Mouse (Mus musculus): ENCODE measurements around the gene Ep400.

Ep400 gene

DNA sequence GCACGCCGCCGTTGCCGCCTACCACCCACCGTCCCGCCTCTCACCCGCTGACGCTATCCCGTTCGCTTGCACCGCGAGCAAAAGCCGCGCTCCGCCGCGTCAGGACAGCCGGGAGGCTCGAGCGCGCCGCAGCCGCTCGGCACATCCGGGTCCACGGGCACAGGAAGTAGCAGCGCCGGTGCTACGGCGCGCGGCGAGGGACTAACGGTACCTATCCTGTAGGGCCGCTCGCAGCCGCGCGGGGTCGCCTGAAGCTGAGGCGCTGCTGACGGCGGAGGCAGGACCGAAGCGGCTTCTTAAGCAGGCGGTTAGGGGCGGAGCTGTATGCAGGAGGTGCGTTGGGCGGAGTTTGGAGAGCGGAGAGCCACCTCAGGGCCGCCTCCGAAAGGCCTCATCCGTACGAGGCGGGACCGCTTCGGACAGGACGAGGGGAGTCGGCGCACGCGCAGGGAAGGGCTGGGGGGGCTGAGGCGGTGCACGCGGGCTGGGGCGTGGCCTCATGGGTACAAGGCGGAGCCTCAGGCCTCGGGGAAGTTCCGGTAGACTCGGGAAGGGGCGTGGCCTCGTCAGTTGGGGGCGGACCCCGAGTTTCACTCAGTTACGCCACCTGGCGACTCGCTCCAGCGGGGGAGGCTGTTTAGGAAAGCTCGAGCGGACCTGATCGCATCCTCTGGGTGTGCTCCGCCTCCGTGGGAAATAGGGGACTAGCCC is at the start of gene Ep400:
Gene Ep400 (minus strand): TSS at position 270 of the 711 bp plus-strand sequence.
- DNase-seq, result peak; percentile 100

DNA sequence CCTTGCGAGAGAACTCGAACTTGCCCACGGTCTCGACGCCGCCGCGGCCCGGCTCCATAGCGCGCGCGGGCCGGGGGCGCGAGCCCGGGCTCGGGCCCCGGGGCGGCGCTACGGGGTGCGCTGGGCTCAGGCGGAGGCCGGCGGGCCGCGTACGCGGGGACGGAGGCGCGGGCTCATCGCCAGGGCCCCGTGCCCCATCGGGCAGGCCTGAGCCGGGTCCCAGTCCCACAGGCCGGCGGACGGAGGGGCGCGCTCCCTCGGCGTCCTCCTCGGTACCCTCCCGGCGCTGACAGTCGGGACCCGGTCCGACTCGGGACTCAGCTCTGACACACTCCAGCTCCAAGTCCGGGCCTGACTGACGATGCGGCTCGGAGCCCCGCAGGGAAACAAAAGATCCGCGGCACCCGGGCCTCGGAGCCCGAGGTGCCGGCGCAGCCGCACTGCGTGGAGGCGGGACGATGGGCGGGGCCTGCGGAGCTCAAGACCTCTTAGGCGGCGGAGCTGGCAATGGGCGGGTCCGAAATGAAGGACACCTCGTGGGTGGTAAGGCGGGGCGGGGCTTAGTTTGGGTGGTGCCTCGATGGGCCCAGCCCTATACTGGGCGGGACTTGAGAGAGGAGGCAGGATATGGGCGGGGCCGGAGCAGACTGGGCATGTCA is 39.3 kb upstream of the Ep400 start, which contains the start of gene Ulk1:
Gene Ulk1 (minus strand): TSS at position 431 of the 659 bp plus-strand sequence.
- DNase-seq, result peak; percentile 100

DNA sequence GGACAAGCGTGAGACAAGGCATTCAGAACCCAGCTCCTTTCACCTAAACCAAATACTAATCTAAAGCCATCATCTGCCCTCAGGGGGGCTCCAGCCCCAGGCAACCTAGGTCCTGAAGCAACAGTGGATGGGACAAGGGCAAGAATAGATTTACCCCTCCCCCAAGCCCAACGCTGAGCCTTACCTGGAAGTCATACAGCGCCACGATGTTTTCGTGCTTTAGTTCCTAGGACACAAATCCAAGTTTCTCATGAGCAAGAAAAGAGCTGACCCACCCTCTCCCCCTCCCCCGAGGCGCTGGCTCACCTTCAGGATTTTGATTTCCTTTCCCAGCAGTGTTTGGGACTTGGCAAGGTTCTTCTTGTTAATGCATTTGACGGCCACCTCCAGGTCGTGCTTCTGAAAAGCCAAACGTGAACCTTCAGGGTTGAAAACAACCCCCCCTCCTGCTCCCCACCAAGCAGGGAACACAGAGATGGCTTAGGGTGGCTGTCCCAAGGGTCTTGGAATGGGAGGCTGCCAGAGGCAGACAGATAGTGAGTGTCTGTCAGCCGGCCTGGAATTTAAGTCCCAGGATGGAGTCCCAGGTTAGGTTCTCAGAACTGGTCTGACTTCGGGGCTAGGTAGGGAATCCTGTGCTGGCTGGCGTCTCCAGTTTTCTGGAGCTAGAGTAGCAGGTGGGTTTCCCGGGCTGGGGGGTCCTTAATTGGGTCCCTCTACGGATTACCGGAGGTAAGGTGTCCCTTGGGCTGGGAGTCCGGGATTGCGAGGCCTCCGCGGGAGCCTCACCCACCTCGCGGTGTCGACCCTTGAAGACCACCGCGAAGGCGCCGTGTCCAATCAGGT is 38.5 kb upstream of the Ep400 start:
- DNase-seq, result peak; percentile 14

DNA sequence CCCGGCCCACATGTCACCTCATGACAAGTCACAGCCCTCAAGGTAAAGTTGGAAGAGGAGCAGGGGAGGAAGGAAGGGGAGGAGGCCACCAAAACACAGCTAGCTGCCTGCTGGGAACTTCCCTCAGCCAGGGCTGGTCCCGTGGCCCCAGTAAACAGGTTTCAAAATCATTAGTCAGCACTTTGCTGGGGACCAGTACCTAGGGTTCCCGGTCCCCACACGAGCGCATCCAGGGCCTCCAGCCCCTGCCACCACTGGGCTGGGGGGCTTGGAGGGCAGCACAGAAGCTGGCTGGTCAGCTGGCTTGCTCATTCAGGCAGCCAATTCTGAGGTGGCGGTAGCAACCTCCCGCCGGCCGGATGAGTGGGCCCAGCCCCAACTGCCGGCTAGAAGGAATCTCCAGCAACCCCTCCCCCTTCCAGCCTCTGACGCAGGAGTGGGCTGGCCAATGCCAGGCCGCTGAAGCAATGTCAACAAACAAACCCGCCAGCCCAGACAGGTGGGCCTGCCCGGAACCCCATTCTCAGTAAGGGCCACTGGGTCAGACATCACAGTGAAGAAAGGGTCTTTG is 37.6 kb upstream of the Ep400 start:
- peak; percentile 67 for DNase-seq

DNA sequence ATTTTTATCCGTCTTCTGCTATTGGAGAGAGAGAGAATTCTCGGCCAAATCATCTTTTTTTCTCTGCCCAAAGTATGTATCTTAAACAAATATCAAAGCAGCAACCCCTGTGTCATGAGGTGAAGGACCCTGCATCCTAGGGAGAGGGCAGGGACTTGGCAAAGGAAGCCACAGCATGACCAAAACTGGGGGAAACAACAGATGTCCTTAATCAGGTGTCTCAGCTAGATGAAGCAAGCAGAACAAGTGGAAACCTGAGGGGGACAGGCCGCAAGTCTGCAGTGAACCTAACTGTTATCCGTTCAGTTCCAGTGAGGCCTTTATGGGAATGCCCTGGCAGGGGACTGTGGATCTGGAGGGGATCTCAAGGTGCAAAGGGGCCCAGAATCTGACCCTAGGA is 36.9 kb upstream of the Ep400 start:
- DNase-seq, result no peak

DNA sequence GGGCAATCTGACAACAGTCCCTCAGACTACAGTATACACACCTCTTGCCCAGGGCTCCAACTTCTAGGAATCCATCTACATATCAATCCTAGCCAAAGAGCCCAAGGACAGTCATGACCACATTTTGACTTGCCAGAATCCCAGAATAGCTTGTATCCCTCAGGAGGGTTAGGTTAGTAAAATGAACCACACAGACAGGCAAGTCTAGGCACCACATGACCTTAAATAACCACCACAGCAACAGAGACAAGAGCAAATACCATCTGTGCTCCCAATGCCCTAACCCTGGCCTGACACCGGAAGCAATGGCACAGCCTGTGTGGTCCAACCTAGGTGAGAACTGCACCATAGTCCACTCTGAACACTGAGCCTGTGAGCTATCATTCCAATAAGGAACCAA is 36.2 kb upstream of the Ep400 start:
- no peak for DNase-seq

DNA sequence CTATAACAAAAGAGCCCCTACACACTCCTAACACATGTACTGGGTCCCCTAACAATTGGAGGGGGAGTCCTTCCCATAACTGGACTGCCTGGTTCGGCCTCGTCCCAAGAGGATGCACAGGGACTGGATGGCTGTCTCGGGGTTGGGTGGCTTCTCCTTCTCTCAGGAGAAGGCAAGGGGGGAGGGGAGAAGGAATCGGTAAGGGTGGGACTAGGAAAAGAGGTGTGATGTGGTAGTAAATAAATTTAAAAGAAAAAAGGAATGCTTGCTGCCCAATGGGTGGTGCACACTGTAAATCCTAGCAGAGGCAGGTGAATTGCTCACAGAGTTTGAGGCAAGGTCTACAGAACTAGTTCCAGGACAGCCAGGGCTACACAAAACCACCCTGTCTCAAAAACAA is 35.6 kb upstream of the Ep400 start:
- DNase-seq, result no peak

DNA sequence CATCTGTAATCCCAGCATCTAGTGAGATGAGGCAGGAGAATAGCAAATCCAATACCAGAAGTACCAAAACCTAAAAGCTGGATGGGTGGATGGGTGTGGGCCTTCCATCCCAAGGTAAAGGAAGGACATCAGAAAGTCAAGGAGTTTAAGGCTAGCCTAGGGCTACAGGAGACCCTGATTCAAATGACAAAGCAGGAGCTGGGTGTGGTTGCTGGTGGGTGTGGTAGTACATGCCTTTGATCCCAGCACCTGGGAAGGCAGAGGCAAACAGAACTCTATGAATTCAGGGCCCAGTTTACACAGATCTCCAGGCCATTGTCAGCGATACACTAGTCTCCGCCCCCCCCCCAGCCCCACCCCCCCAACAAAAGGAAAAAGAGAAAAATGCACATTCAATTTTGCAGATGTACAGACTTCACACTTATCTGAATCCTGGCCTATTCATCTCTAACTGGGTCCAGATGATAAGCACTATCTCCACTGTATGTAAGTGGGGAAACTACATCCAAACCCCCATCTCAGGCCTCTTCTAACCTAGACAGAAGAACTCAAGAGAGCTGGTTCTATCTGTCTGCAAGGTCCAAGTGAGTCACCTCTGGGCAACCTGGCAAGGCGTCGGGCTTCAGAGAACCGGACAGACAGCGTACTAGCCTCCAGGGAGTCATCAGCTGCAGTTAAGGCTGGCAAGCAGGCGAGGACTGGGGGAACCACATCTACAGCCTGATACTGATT is 33.7 kb upstream of the Ep400 start:
- no peak for DNase-seq

DNA sequence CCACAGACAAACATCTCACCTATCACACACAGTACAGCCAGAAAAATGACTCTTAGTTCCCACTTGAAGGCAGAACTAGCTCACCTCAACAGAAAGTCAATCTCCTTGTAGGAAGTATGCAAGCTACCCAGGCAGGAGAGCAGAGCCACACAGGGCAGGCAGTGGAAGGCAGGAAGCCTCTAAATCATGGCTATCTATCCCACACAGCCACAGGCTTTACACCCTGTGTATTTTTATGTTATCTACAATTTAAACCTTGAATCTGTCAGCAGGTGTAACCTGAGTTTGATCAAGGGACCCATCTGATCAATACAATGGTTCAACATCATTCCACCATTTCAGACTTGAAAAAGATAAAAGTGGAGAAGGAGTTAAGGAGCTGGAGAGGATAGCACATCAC is 32.3 kb upstream of the Ep400 start:
- no peak for DNase-seq

DNA sequence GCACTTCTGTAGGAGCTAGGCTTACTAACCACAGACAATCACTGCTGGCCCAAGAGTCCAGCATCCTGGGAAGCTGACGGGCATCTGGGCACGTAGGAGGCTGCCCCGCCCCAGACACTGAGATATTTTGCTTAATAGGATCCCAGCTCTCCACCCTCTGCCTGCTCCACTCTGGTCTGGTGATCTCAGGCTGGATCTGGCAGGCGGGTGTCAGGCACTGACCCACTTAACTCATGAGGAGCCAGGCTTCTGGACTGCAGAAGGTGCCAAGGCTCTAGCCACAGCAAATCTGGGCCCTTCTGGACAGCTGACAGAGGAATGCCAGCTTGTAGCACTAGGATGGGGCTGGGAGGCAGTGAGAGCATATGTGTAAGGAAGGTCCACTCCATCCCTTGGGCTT is 31.7 kb upstream of the Ep400 start:
- no peak for DNase-seq

DNA sequence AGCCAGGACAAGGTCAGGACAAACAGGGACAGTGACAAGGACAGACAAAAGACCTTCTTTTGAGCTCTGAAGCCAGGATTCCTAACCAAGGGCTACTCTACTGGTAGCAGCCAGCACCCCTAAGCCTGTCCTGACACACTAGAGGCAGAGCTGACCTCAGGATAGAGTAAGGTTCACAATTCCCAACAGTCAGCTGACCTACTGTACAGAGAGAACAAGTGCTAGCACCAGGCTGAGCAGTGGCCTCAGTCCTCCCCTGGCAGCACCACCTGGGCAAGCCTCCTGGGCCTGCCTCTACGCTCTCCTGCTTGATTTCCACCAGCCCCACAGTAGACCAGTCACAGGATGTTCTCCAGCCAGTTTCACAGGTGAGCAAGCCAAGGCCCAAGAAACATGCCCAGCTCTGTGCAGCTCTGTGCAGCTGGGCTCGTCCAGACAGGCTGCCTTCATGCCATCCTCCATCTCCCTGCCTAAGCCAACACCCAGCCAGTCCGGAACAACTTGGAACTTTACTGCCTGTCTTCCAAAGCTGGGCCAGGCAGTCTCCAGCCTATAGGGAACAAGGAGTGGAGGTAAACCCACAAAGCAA is 30.6 kb upstream of the Ep400 start:
- no peak for DNase-seq

DNA sequence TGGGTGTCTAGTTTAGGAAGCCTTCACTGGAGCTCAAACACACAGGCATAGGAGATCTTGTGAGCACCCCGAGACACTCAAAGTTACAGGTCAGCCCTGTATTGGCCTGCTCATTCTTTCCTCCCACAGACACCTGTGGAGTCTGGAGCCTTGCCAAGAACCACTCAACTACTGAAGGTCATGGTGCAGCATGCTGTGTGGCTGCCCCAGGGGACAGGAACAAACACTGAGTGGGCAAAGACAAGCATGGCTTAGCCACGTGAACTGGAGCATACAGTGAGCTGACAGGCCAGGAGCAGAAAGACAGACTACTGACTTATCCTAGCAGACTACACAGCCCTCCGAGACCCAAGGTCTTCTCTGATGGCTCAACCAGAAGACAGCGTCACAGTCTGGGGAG is 27.2 kb upstream of the Ep400 start:
- DNase-seq, result no peak

DNA sequence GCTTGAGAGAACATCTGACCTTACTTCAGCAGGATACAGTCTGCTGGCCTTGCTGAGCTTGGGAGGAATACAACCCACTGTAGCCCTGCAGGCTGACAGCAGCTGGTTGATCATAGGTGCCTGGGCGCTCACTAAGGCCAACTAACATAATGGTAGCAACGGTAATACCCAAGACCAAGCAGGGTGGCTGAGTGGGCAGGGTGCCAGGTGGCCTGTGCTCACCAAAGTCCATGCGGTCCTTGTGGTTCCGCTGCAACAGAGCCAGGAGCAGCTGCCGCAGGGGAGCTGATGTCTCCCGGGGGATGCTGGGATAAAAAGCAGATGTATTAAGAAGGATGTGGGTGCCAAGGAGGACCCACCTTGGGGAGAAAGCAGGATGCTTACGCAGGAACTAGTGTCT is 23.8 kb upstream of the Ep400 start:
- no peak for DNase-seq

DNA sequence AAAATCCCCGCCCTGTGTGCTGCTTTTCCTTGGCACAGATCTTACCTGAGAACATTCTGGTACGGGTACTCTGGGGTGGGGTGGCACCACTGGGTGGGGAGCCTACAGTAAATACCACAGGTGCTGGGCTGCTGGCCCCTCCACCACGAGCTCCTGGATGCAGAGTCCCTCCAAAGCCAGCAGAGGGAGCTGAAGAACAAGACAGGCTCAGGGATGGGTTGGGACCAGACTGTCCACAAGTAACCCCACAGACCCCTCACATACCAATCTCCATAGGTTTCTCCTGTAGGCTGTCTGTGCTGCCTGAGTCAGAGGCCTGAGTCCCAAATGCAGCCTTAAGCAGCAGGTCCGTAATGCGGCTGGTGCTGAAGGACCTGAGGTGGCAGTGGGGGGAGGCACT is 18.2 kb upstream of the Ep400 start:
- DNase-seq, result peak; percentile 51

DNA sequence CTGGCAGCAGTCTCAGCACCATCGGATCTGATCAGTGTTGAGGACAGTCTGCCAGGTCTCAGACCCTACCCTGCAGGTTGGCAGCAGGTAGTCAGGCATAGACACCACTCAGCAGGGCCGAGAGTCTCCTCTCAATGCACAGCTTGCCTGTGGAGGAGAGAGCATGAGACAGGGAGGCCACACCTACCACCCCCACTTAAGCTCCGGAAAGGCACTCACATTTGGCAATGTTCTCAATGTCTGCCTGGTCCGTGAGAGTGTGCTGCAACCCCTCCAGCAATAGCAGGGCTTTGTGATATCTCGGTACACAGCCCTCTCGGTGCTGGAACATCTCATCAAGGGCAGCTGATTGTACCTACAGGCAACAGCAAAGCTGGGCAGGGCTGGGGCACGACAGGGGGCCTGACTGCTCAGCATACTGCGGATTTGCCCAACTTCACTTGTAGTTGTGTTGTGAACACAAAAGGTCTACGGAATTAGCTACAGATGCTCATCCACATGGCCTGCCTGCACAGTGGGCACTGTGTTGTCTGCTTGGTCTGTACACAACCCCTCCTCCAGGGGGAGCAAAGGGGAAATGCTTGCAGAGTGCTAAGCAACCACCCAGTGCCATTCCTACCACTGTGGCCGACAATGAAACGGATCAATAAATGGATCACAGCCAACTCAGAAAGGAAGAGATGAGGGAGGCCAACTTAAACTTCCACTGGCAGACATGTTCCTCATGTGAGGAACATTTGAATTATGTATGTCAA is 15.7 kb upstream of the Ep400 start:
- DNase-seq, result no peak

DNA sequence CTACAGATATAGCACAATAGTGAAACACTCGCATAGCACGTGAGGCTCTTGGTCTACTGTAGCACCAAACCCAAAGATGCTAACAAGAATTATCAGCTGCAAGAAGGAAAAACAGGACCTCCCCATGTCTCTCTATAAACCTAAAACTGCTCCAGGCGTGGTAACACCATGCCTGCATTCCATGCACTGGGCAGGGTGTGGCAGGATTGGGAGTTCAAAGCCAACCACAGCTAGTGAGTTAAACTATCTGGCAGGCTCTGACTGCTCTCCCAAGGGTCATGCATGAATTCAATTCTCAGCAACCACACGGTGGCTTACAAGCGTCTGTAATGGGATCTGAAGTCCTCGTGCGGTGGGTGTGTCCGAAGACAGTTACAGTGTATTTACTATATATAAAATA is 12.6 kb upstream of the Ep400 start:
- no peak for DNase-seq

DNA sequence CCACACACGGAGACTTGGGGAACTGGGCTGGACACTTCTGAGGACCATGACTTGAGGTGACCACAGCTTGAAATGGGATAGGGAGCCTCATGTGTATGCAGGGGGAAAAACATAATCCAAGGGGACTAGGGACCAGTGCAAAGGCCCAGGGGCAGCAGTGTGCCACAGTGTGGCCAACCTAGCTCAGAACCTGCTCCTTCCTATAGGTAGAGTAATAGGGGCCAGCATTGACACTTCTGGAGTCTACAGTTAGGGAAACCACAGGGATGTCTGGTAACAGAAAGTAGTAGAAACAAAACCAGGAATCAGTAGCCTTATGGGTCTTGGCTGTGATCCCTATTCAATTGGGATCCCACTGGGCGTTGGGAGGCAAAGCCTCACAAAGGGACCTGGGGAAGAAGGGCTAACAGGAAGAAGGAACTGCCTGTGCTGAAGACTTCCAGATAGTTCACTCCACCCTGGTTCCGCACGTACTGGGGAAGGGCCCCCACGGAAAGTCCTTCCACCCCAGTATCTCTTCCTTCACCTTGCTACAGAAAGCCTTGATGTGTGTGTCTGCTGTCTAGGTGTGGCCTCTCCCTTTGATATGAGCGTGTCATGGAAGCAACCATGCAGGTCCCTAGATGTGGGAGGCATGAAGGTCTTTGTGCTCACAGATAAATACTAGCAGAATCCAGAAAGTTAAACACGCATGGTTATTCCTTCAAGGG is 11.2 kb upstream of the Ep400 start:
- no peak for DNase-seq

DNA sequence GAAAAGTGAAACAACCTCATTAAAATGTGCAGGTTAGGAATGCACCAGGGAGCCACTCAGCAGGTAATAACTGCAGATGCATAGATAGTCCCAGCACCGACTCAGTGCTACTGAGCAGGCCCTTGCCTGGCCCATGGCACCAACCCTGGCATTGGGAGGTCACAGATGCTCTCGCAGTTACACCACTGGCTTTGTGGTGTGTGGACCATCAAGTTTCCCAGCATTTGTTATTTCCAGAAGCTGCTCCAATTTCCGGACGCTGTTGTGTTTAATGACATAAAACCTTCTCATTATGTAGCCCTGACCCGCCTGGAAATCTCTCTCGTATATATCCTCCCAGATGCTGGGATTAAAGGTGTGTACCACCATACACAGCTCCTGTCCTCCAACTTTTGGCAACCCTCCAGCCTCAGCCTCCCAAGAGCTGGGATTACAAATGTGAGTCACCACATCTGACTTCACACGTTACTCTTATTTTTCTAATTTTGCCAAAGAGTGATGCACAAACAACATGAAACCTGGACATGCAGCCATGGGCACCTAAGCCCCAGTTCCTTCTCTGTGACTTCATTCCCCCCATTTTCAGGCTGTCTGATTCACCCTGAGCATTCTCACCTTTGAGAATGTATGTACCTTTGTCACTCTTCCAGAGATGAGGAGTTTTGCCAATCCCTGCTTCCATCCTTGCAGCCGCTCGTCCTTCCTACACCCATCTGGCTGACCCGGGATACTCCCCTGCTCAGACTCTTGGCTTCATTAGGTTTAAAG is 10.4 kb upstream of the Ep400 start:
- no peak for DNase-seq

DNA sequence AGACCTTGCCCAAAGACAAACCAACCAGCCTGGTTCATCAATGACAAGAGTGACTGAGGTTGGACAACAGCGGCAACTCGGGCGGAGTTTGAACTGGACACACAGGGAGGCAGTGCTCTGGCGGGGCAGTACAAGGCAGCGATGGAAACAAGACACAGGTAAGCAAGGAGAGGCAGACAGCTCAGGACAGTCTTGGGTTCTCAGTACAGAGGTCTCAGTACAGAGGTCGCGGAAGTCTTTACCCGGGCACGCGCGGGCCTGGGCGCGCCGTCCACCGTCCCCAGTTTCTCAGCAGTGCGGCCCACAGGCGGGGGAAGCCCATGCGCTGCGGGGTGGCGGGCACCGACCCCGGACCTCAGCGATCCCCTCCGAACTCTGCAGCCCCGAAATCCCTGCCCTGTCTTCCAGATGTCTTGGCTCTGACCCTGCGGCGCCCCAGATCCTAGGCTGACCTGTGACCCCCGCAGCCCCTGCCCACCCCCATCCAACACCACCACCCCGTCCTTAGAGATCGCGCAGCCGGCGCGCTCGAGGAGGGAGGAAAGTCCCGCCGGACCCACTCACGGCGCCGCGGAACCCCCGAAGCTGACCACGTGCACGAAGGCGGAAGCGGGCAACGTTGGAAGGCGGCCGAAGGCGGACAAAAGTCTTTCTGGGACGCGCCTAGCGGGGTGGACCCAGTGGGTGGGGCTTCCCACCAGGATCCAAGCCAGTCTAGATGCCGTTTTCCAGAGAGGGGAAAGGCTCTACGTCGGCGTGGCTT is 9.7 kb upstream of the Ep400 start, which contains the start of gene Pus1:
Gene Pus1 (minus strand): TSS at position 662 of the 763 bp plus-strand sequence.
- DNase-seq, result peak; percentile 87
